Mouse (Mus musculus) spleen, adult 12 weeks (tissue): ENCODE measurements around the gene Med7.

Experiments
- DNase-seq: peaks from one replicate; pipeline ENCODE4 v3.0.0; 2022; ENCODE audit warnings: low spot score

Gene Med7

GRCm38 (mm10) chr11:46430123-46430522, 6.6 kb upstream of the Med7 start:
- DNase-seq, result no peak

GRCm38 (mm10) chr11:46431129-46431528, 5.6 kb upstream of the Med7 start:
- peak; percentile 67 for DNase-seq

- DNase-seq, result no peak
Observed at GRCm38 (mm10) chr11:46435363-46435762, 1.4 kb upstream of the Med7 start.

GRCm38 (mm10) chr11:46437459-46438000, 805 bp downstream of the Med7 start:
- peak; percentile 66 for DNase-seq

- no peak for DNase-seq
Observed at GRCm38 (mm10) chr11:46439005-46439543, 2.3 kb downstream of the Med7 start.

- no peak for DNase-seq
Observed at GRCm38 (mm10) chr11:46441774-46442173, 5.0 kb downstream of the Med7 start.

- no peak for DNase-seq
Observed at GRCm38 (mm10) chr11:46443152-46443551, 6.4 kb downstream of the Med7 start.

GRCm38 (mm10) chr11:46443979-46444378, 7.3 kb downstream of the Med7 start:
- no peak for DNase-seq

GRCm38 (mm10) chr11:46446150-46446549, 9.4 kb downstream of the Med7 start:
- no peak for DNase-seq

- DNase-seq, result no peak
Observed at GRCm38 (mm10) chr11:46447644-46448484, 11.1 kb downstream of the Med7 start.

GRCm38 (mm10) chr11:46449461-46450080, 12.8 kb downstream of the Med7 start:
- DNase-seq, result no peak

GRCm38 (mm10) chr11:46454453-46455045, 17.8 kb downstream of the Med7 start, which contains the start of gene Havcr2:
TSS of gene Havcr2 (plus strand) at chr11:46454935.
- no peak for DNase-seq

- DNase-seq, result no peak
Observed at GRCm38 (mm10) chr11:46459960-46460359, 23.2 kb downstream of the Med7 start.

- no peak for DNase-seq
Observed at GRCm38 (mm10) chr11:46461362-46461761, 24.6 kb downstream of the Med7 start.

- DNase-seq, result no peak
Observed at GRCm38 (mm10) chr11:46461931-46462330, 25.2 kb downstream of the Med7 start.

- no peak for DNase-seq
Observed at GRCm38 (mm10) chr11:46466878-46467277, 30.2 kb downstream of the Med7 start.

- no peak for DNase-seq
Observed at GRCm38 (mm10) chr11:46474220-46474619, 37.5 kb downstream of the Med7 start.

GRCm38 (mm10) chr11:46479311-46479710, 42.6 kb downstream of the Med7 start:
- no peak for DNase-seq

GRCm38 (mm10) chr11:46480517-46480916, 43.8 kb downstream of the Med7 start:
- DNase-seq, result no peak

- DNase-seq, result no peak
Observed at GRCm38 (mm10) chr11:46488231-46488630, 51.5 kb downstream of the Med7 start.

- no peak for DNase-seq
Observed at GRCm38 (mm10) chr11:46488650-46489049, 51.9 kb downstream of the Med7 start.
